Mouse (Mus musculus) bone marrow macrophage, adult 2 months (primary cell): ENCODE measurements around the gene Rfx8.

Experiments used
- CTCF ChIP-seq: IDR thresholded peaks from 2 replicates; pipeline ENCODE4 v1.5.1; 2012; ENCODE audit warnings: low read depth, mild to moderate bottlenecking, low read length, moderate library complexity
- POLR2A ChIP-seq: IDR thresholded peaks from 2 replicates; pipeline ENCODE4 v1.6.1; 2012; ENCODE audit warnings: mild to moderate bottlenecking, low read depth, low read length, borderline replicate concordance

DNA sequence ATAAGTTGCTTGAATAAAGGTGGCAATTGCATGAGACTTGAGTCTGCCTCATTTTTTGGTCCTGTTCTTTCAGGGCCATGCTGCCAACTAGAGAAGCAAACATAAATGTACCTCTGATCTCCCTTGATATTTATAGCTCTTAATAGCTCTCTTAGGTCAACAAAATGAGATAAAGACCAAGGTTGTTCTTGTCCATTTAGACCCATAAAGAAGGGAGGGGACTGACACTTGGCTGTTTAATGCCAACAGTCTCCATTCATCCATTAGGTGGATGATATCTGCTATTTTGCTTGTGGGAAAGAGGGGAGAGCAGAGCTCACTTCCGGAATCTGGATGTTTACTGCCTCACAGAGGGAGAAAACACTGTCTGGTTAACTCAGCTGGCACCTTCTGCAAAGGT, 28.4 kb upstream of the Rfx8 start:
- TF ChIP-seq CTCF (no peak), POLR2A (no peak)
